Mouse (Mus musculus): Measurements from ENCODE around the gene Tcf12. TPM values are rescaled to one million over a fixed set of nuclear protein-coding genes. Genes with fewer than 3 reads are reported as not detected.

Gene Tcf12
- polyA plus RNA-seq, 1 experiment from 2014 or later = 112 TPM

GRCm38 (mm10) chr9:71826040-71826525, 285.6 kb downstream of the Tcf12 start:
- no peak overlapping the region for H3K9ac ChIP-seq
- no peaks in the 10 kb centered on the region for H3K27me3 ChIP-seq
- H3K4me2 ChIP-seq = no peak overlapping the region
- H3K36me3 ChIP-seq (replicated peaks) = no peaks in the 10 kb centered on the region
- no peak for ATAC-seq (ENCODE audit: low FRiP score)
- no peaks in the 10 kb centered on the region for H3K9me3 ChIP-seq
- WGBS = 84% methylated on average over 12 of the region's 12 CpGs
- H3K4me1 ChIP-seq = no peaks in the 10 kb centered on the region
- no peak overlapping the region for H3K4me3 ChIP-seq (replicated peaks)
- H3K27ac ChIP-seq = no peak overlapping the region

GRCm38 (mm10) chr9:71822003-71822402, 289.7 kb downstream of the Tcf12 start:
- ATAC-seq (ENCODE audit: low FRiP score) = no peak
- Histone ChIP-seq H3K36me3 (replicated peaks) (no peaks in the 10 kb centered on the region), H3K27ac (no peak overlapping the region), H3K9ac (no peak overlapping the region), H3K4me1 (no peaks in the 10 kb centered on the region), H3K4me3 (replicated peaks) (no peak overlapping the region), H3K9me3 (no peaks in the 10 kb centered on the region), H3K4me2 (no peak overlapping the region), H3K27me3 (no peaks in the 10 kb centered on the region)
- 83% methylated on average over 3 of the region's 3 CpGs for WGBS

GRCm38 (mm10) chr9:71818453-71818852, 293.2 kb downstream of the Tcf12 start:
- H3K27ac ChIP-seq = no peak overlapping the region
- no peaks in the 10 kb centered on the region for H3K4me1 ChIP-seq
- 91% methylated on average over 7 of the region's 7 CpGs for WGBS
- no peak overlapping the region for H3K4me2 ChIP-seq
- ATAC-seq (ENCODE audit: low FRiP score) = no peak
- no peaks in the 10 kb centered on the region for H3K27me3 ChIP-seq
- H3K9me3 ChIP-seq = no peaks in the 10 kb centered on the region
- H3K9ac ChIP-seq = no peak overlapping the region
- H3K36me3 ChIP-seq (replicated peaks) = no peaks in the 10 kb centered on the region
- H3K4me3 ChIP-seq (replicated peaks) = no peak overlapping the region

- Histone ChIP-seq H3K27me3 (0 out of 2 replicates have a peak, but pooled peaks cover 2% of the 10 kb centered on the region), H3K36me3 (replicated peaks) (no peaks in the 10 kb centered on the region), H3K4me3 (replicated peaks) (no peak overlapping the region), H3K4me1 (peaks cover 8% of the 10 kb centered on the region), H3K9ac (no peak overlapping the region), H3K4me2 (no peak overlapping the region), H3K9me3 (no peaks in the 10 kb centered on the region), H3K27ac (no peak overlapping the region)
- 64% methylated on average over 3 of the region's 3 CpGs for WGBS
- no peak for ATAC-seq (ENCODE audit: low FRiP score)
Measured at GRCm38 (mm10) chr9:71816121-71816520, 295.6 kb downstream of the Tcf12 start.

- no peak for ATAC-seq (ENCODE audit: low FRiP score)
- WGBS = 90% methylated on average over 3 of the region's 3 CpGs
- peaks cover 6% of the 10 kb centered on the region; the same call in 1 of the 2 replicates for H3K27me3 ChIP-seq
- no peak overlapping the region for H3K27ac ChIP-seq
- no peak overlapping the region for H3K4me3 ChIP-seq (replicated peaks)
- H3K36me3 ChIP-seq (replicated peaks) = no peaks in the 10 kb centered on the region
- no peaks in the 10 kb centered on the region for H3K9me3 ChIP-seq
- no peak overlapping the region for H3K9ac ChIP-seq
- H3K4me2 ChIP-seq = no peak overlapping the region
- H3K4me1 ChIP-seq = peaks cover 15% of the 10 kb centered on the region
Measured at GRCm38 (mm10) chr9:71813565-71813964, 298.1 kb downstream of the Tcf12 start.

- no peaks in the 10 kb centered on the region for H3K9me3 ChIP-seq
- H3K27me3 ChIP-seq = peaks cover 6% of the 10 kb centered on the region; the same call in 1 of the 2 replicates
- H3K4me1 ChIP-seq = peaks cover 15% of the 10 kb centered on the region
- no peak overlapping the region for H3K27ac ChIP-seq
- no peak for ATAC-seq (ENCODE audit: low FRiP score)
- WGBS = 31% methylated on average over 4 of the region's 4 CpGs
- no peak overlapping the region for H3K4me3 ChIP-seq (replicated peaks)
- no peaks in the 10 kb centered on the region for H3K36me3 ChIP-seq (replicated peaks)
- H3K4me2 ChIP-seq = no peak overlapping the region
- no peak overlapping the region for H3K9ac ChIP-seq
Measured at GRCm38 (mm10) chr9:71812914-71813313, 298.8 kb downstream of the Tcf12 start.

- Histone ChIP-seq H3K4me1 (peaks cover 15% of the 10 kb centered on the region), H3K9me3 (no peaks in the 10 kb centered on the region), H3K9ac (no peak overlapping the region), H3K36me3 (replicated peaks) (no peaks in the 10 kb centered on the region), H3K4me3 (replicated peaks) (no peak overlapping the region), H3K27me3 (peaks cover 6% of the 10 kb centered on the region; the same call in 1 of the 2 replicates), H3K27ac (no peak overlapping the region), H3K4me2 (no peak overlapping the region)
- WGBS = 30% methylated on average over 4 of the region's 4 CpGs
- ATAC-seq (ENCODE audit: low FRiP score) = no peak
Measured at GRCm38 (mm10) chr9:71812402-71812801, 299.3 kb downstream of the Tcf12 start.

GRCm38 (mm10) chr9:71811404-71811803, 300.3 kb downstream of the Tcf12 start:
- peaks cover 6% of the 10 kb centered on the region; the same call in 1 of the 2 replicates for H3K27me3 ChIP-seq
- WGBS = 77% methylated on average over 5 of the region's 5 CpGs
- H3K36me3 ChIP-seq (replicated peaks) = no peaks in the 10 kb centered on the region
- H3K9me3 ChIP-seq = no peaks in the 10 kb centered on the region
- peaks cover 15% of the 10 kb centered on the region for H3K4me1 ChIP-seq
- H3K4me2 ChIP-seq = no peak overlapping the region
- ATAC-seq (ENCODE audit: low FRiP score) = no peak
- H3K9ac ChIP-seq = no peak overlapping the region
- H3K4me3 ChIP-seq (replicated peaks) = no peak overlapping the region
- H3K27ac ChIP-seq = no peak overlapping the region

GRCm38 (mm10) chr9:71810723-71811122, 300.9 kb downstream of the Tcf12 start:
- peaks cover 6% of the 10 kb centered on the region; the same call in 1 of the 2 replicates for H3K27me3 ChIP-seq
- no peak overlapping the region for H3K4me3 ChIP-seq (replicated peaks)
- ATAC-seq (ENCODE audit: low FRiP score) = no peak
- H3K36me3 ChIP-seq (replicated peaks) = no peaks in the 10 kb centered on the region
- H3K9me3 ChIP-seq = no peaks in the 10 kb centered on the region
- no peak overlapping the region for H3K9ac ChIP-seq
- WGBS = 72% methylated on average over 2 of the region's 2 CpGs
- H3K4me2 ChIP-seq = no peak overlapping the region
- no peak overlapping the region for H3K27ac ChIP-seq
- H3K4me1 ChIP-seq = peaks cover 15% of the 10 kb centered on the region

- Histone ChIP-seq H3K27ac (no peak overlapping the region), H3K4me2 (no peak overlapping the region), H3K9me3 (no peaks in the 10 kb centered on the region), H3K27me3 (peaks cover 6% of the 10 kb centered on the region; the same call in 1 of the 2 replicates), H3K4me1 (peaks cover 15% of the 10 kb centered on the region), H3K4me3 (replicated peaks) (no peak overlapping the region), H3K36me3 (replicated peaks) (no peaks in the 10 kb centered on the region), H3K9ac (no peak overlapping the region)
- WGBS = 52% methylated on average over 11 of the region's 11 CpGs
- ATAC-seq (ENCODE audit: low FRiP score) = no peak
Measured at GRCm38 (mm10) chr9:71808640-71809254, 302.9 kb downstream of the Tcf12 start.

- no peak for ATAC-seq (ENCODE audit: low FRiP score)
- Histone ChIP-seq H3K4me3 (replicated peaks) (no peak overlapping the region), H3K9ac (no peak overlapping the region), H3K4me2 (no peak overlapping the region), H3K9me3 (no peaks in the 10 kb centered on the region), H3K27me3 (peaks cover 6% of the 10 kb centered on the region; the same call in 1 of the 2 replicates), H3K4me1 (peaks cover 12% of the 10 kb centered on the region), H3K36me3 (replicated peaks) (no peaks in the 10 kb centered on the region), H3K27ac (no peak overlapping the region)
- WGBS = 83% methylated on average over 4 of the region's 4 CpGs
Measured at GRCm38 (mm10) chr9:71807801-71808200, 303.9 kb downstream of the Tcf12 start.

GRCm38 (mm10) chr9:71806422-71806805, 305.3 kb downstream of the Tcf12 start:
- no peaks in the 10 kb centered on the region for H3K36me3 ChIP-seq (replicated peaks)
- no peak overlapping the region for H3K4me2 ChIP-seq
- H3K4me1 ChIP-seq = peaks cover 7% of the 10 kb centered on the region
- H3K27me3 ChIP-seq = peaks cover 12% of the 10 kb centered on the region; the same call in 1 of the 2 replicates
- no peaks in the 10 kb centered on the region for H3K9me3 ChIP-seq
- no peak overlapping the region for H3K27ac ChIP-seq
- 8% methylated on average over 2 of the region's 2 CpGs for WGBS
- H3K4me3 ChIP-seq (replicated peaks) = no peak overlapping the region
- no peak overlapping the region for H3K9ac ChIP-seq
- ATAC-seq (ENCODE audit: low FRiP score) = peak; percentile 63; the same call in 1 of the 2 replicates

Data from forebrain, embryonic 12.5 days (tissue).